Mouse (Mus musculus) myocyte (in vitro differentiated cells): Measurements from ENCODE around the gene Esrra. TPM values are rescaled to one million over a fixed set of nuclear protein-coding genes. Genes with fewer than 3 reads are reported as not detected.
"Not testable (repeated sequence)": the region's sequence is repeated elsewhere in the genome, so short reads cannot be mapped to it uniquely, and the experiment has no call there.

Experiments used
- H3K27me3 ChIP-seq: one replicate; pipeline ENCODE4 v1.6.1; 2011; ENCODE audit not compliant: control insufficient read depth, insufficient read depth, insufficient read length
- H3K36me3 ChIP-seq: one replicate; pipeline ENCODE4 v1.6.1; 2011; ENCODE audit not compliant: control insufficient read depth, insufficient read depth
- H3K4me2 ChIP-seq: one replicate; pipeline ENCODE4 v1.6.1; 2011; ENCODE audit warnings: low read depth, control low read depth
- H3K4me3 ChIP-seq: one replicate; pipeline ENCODE4 v1.5.1; 2011; ENCODE audit warnings: mild to moderate bottlenecking, control low read depth, moderate library complexity
- H3K79me2 ChIP-seq: one replicate; pipeline ENCODE4 v1.6.1; 2011; ENCODE audit not compliant: control insufficient read depth, insufficient read depth
- H3ac ChIP-seq: one replicate; pipeline ENCODE4 v1.6.1; 2011; ENCODE audit not compliant: control insufficient read depth, insufficient read length
- CEBPB ChIP-seq: IDR thresholded peaks from 2 replicates; pipeline ENCODE4 v1.6.1; 2011; ENCODE audit warnings: mild to moderate bottlenecking, moderate library complexity; ENCODE audit not compliant: poor library complexity, insufficient read depth, severe bottlenecking
- E2F4 ChIP-seq: IDR thresholded peaks from one replicate; pipeline ENCODE4 v1.6.1; 2011; ENCODE audit warnings: mild to moderate bottlenecking, control low read depth, moderate library complexity; ENCODE audit not compliant: insufficient read depth
- MAX ChIP-seq: IDR thresholded peaks from one replicate; pipeline ENCODE4 v1.6.1; 2011; ENCODE audit warnings: low read depth, mild to moderate bottlenecking, control low read depth
- MYOD1 ChIP-seq, 3 experiments: IDR thresholded peaks; one replicate each; pipeline ENCODE4 v1.6.1; 2011; ENCODE audit warnings: control low read depth in 2 of 3, low read depth in 2 of 3, mild to moderate bottlenecking in 2 of 3, moderate library complexity in 1 of 3; ENCODE audit not compliant: insufficient read length in 2 of 3, control insufficient read depth in 1 of 3
- MYOG ChIP-seq, 3 experiments: IDR thresholded peaks; one replicate each; pipeline ENCODE4 v1.6.1; 2011; ENCODE audit warnings: control low read depth in 2 of 3, low read depth in 2 of 3, mild to moderate bottlenecking in 2 of 3; ENCODE audit not compliant: insufficient read length in 2 of 3, control insufficient read depth in 1 of 3, insufficient read depth in 1 of 3
- POLR2A ChIP-seq: IDR thresholded peaks from one replicate; pipeline ENCODE4 v1.6.1; 2011; ENCODE audit warnings: low read depth, mild to moderate bottlenecking, control low read depth, moderate library complexity; ENCODE audit not compliant: insufficient read length
- POLR2AphosphoS2 ChIP-seq: IDR thresholded peaks from one replicate; pipeline ENCODE4 v1.6.1; 2011; ENCODE audit warnings: low read depth, control low read depth; ENCODE audit not compliant: insufficient read length
- REST ChIP-seq: IDR thresholded peaks from one replicate; pipeline ENCODE4 v1.6.1; 2011; ENCODE audit warnings: mild to moderate bottlenecking, control low read depth, moderate library complexity; ENCODE audit not compliant: insufficient read depth, insufficient read length
- SRF ChIP-seq: IDR thresholded peaks from one replicate; pipeline ENCODE4 v1.6.1; 2011; ENCODE audit warnings: low read depth; ENCODE audit not compliant: control insufficient read depth, insufficient read length
- TCF12 ChIP-seq: IDR thresholded peaks from one replicate; pipeline ENCODE4 v1.6.1; 2011; ENCODE audit warnings: mild to moderate bottlenecking, control low read depth; ENCODE audit not compliant: poor library complexity, insufficient read depth, severe bottlenecking
- TCF3 ChIP-seq: IDR thresholded peaks from one replicate; pipeline ENCODE4 v1.6.1; 2011; ENCODE audit warnings: low read depth, control low read depth; ENCODE audit not compliant: insufficient read length
- USF1 ChIP-seq: IDR thresholded peaks from one replicate; pipeline ENCODE4 v1.6.1; 2011; ENCODE audit warnings: low read depth, mild to moderate bottlenecking, control low read depth, moderate library complexity
- polyA plus RNA-seq: library from polyadenylated mRNA; unstranded; fragments of >200 nt; fragmentation: generic; extraction: Trizol; gene quantifications from one replicate; pipeline ENCODE4 v1.2.1, GENCODE M21; 2012; ENCODE audit warnings: missing spikeins

The Esrra gene
- polyA plus RNA-seq, 1 experiment, result 52.7 TPM

DNA sequence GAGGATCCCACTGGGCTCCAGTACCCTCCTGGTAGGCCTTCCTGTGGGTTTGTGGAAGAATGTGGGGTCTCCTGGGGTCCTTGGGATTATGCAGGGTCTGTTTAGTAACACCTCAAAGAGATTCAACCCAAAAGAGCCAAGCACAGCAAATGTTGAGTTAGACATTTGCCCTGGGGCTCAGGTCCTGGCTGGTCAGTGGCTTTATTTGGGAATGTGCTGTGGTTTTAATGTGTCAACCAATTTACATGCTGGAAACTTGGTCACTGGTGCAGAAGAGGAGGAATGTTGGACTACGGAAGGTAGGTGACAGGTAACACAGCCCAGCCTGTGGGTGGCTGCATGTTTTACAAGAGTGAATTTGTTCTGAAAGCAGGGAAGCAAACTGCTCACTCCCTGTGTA, 18.6 kb downstream of the Esrra start:
- Histone ChIP-seq H3K79me2 (peaks cover 10% of the 10 kb centered on the region), H3K36me3 (no peaks in the 10 kb centered on the region), H3K4me3 (no peak overlapping the region), H3ac (no peak overlapping the region), H3K27me3 (no peaks in the 10 kb centered on the region), H3K4me2 (no peak overlapping the region)
- no peak for TF ChIP-seq SRF

DNA sequence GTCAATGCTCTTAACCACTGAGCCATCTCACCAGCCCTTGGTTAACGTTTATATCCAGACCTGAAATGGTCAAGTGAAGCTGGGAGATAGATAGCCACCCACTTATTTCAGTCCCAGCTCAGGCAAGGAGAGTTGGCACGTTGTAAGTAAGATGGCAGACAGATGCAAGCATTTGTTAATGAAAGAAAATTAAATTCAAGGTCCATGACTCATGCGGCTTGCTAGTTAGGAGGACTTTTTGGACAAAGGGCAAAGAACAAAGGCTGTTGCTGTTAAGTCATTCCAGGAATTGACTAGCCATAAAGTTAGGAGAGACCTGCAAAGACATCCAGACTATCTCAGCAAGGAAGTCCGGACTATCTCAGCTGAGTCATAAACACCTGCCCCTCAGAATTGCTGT, 22.0 kb downstream of the Esrra start:
- Histone ChIP-seq H3K27me3 (no peaks in the 10 kb centered on the region), H3ac (no peak overlapping the region)

DNA sequence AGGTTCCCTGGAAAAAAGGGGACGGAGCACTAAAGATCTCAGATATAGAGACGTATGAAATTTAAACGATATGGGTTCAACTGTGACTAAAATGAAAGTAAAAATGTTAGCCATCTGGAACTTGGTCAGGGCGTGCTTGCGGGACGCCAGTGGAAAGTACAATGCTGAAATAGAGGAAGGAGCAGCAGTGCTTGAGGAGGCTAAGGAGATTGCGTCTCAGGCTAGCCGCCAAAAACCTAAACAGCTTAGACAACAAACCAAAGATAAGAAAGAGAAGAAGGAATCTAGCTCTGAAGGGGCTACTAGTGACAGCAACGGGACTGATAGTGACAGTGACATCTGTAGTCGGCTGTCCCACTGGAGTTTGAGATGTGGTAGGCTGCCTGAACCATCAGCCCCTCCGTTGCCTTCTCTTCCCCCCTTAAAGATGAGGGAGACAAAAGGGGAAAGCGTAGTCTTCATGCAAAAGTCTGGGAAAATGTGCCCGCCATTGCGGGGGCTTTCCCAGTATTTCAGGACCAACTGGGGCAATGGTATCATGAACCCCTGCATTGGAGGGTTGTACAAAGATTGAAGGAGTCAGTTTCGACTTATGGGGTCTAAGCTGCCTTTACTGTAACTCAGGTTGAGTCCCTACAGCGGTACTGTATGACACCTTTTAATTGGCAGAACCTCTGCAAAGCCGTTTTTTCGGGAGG, 25.9 kb downstream of the Esrra start:
- not testable (repeated sequence) for H3ac ChIP-seq, H3K36me3 ChIP-seq, H3K79me2 ChIP-seq, H3K4me2 ChIP-seq, H3K4me3 ChIP-seq, H3K27me3 ChIP-seq

More for the DNA sequence above, 22.0 kb downstream of the Esrra start:
- H3K79me2 ChIP-seq, result no peaks in the 10 kb centered on the region
- no peak overlapping the region for H3K4me2 ChIP-seq
- TF ChIP-seq CEBPB, result no peak
- no peak for TF ChIP-seq MYOG (IDR thresholded peaks at IDR 0.05; ENCODE audit: control insufficient read depth in 1 of 3, insufficient read depth in 1 of 3, insufficient read length in 2 of 3, low read depth in 2 of 3)
- no peak for TF ChIP-seq REST
- no peak for TF ChIP-seq E2F4
- no peak for TF ChIP-seq TCF3
- no peak for TF ChIP-seq SRF
- no peak for TF ChIP-seq POLR2A
- TF ChIP-seq USF1, result no peak
- TF ChIP-seq MAX, result no peak
- no peak for TF ChIP-seq TCF12
- no peak for TF ChIP-seq MYOD1 (IDR thresholded peaks at IDR 0.05; ENCODE audit: control insufficient read depth in 1 of 3, insufficient read length in 2 of 3, low read depth in 2 of 3)
- TF ChIP-seq POLR2AphosphoS2, result no peak
- H3K36me3 ChIP-seq, result no peaks in the 10 kb centered on the region
- H3K4me3 ChIP-seq, result no peak overlapping the region

DNA sequence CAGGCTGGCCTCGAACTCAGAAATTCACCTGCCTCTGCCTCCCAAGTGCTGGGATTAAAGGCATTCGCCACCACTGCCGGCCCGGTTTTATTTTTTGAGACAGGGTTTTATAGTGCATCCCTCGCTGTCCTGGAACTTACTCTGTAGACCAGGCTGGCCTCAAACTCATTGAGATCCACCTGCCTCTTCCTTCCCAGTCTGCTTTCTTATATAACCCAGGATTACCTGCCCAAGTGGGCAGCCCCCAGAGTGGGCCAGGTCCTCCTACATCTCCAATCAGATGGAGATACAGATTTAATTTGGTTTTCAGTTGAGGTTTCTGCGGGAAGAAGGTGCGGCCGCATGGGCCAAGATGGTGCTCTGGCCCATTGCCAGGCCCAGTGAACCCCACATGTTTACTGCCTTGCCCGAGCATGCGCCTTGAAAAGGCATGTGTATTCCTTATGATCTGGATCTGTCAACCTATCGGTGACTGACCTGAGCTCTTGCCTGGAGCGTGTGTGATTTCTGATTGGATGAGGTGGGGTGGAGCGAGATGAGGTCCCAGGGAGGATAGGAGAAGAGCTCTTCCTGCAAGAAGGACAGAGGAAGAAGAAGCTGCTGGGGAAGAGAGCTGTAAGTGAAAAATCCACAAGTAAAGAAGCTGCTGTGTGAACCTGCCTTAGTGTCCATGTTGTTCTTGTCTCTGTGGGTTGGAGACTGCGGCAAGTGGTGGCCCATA, 27.7 kb downstream of the Esrra start:
- no peak overlapping the region for H3ac ChIP-seq
- H3K4me2 ChIP-seq, result no peak overlapping the region
- H3K79me2 ChIP-seq, result no peaks in the 10 kb centered on the region
- H3K36me3 ChIP-seq, result no peaks in the 10 kb centered on the region
- H3K4me3 ChIP-seq, result no peak overlapping the region
- H3K27me3 ChIP-seq, result no peaks in the 10 kb centered on the region
- TF ChIP-seq POLR2AphosphoS2 (no peak), MYOD1 (IDR thresholded peaks at IDR 0.05; ENCODE audit: control insufficient read depth in 1 of 3, insufficient read length in 2 of 3, low read depth in 2 of 3) (no peak), CEBPB (no peak), POLR2A (no peak), REST (no peak), TCF12 (no peak), E2F4 (no peak), USF1 (no peak), MYOG (IDR thresholded peaks at IDR 0.05; ENCODE audit: control insufficient read depth in 1 of 3, insufficient read depth in 1 of 3, insufficient read length in 2 of 3, low read depth in 2 of 3) (no peak), MAX (no peak), SRF (no peak), TCF3 (no peak)

DNA sequence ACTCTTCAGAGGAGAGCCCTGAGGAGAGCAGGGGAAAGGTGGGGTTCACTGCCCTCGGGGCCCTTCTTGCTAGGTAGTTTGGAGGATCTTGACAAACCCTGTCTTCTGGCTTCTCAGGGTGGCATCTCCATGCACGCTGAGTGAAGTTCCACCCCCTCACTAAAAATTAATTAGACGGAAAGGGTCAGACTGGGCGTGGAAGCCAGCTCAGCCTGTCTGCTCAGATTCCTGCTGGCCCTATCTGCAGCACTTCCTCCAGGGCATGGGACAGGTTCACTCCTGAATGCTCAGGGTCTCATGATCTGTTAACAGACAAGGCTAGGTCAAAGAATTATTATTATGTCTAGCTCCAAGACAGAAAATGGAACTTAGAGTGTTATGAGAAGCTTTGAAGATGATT, 29.1 kb downstream of the Esrra start:
- Histone ChIP-seq H3K79me2 (no peaks in the 10 kb centered on the region), H3K27me3 (no peaks in the 10 kb centered on the region), H3K4me2 (no peak overlapping the region), H3K36me3 (no peaks in the 10 kb centered on the region), H3K4me3 (no peak overlapping the region), H3ac (no peak overlapping the region)
- no peak for TF ChIP-seq E2F4
- no peak for TF ChIP-seq MAX
- TF ChIP-seq REST, result no peak
- no peak for TF ChIP-seq TCF3
- TF ChIP-seq SRF, result no peak
